Mouse (Mus musculus) olfactory bulb, adult 2 months (tissue): ENCODE results near the gene Zfp384.

Experiments used
- CTCF ChIP-seq: fragments of 200-500 bp; IDR thresholded peaks from 2 replicates; pipeline ENCODE4 v1.5.1; 2012; ENCODE audit warnings: low read depth, mild to moderate bottlenecking, low read length, moderate library complexity; ENCODE audit not compliant: insufficient read depth
- POLR2A ChIP-seq: fragments of 200-500 bp; IDR thresholded peaks from 2 replicates; pipeline ENCODE4 v1.6.1; 2012; ENCODE audit warnings: mild to moderate bottlenecking, low read depth, low read length, moderate library complexity; ENCODE audit not compliant: insufficient read depth

- TF ChIP-seq CTCF: no peak
- TF ChIP-seq POLR2A: no peak
Observed at GRCm38 (mm10) chr6:125081394-125081793, 72.4 kb downstream of the Zfp384 start.
